Mouse (Mus musculus): ENCODE measurements around the gene Gm5861. TPM values are rescaled to one million over a fixed set of nuclear protein-coding genes. Genes with fewer than 3 reads are reported as not detected.
"Not testable (repeated sequence)": the region's sequence is repeated elsewhere in the genome, so short reads cannot be mapped to it uniquely, and the experiment has no call there.

The Gm5861 gene
- polyA plus RNA-seq (2016; fragmentation: Nextera tagmentation; extraction: Ambion mirVana): not detected in 2 replicates

- not testable (repeated sequence) for H3K27ac ChIP-seq; H3K4me1 ChIP-seq; H3K36me3 ChIP-seq (replicated peaks); DNase-seq (ENCODE audit: extremely low spot score, low spot score); H3K4me3 ChIP-seq; H3K9me3 ChIP-seq; H3K27me3 ChIP-seq (ENCODE audit: poor library complexity, severe bottlenecking)
- 71% methylated on average over 3 of the region's 3 CpGs for WGBS
These were observed at the start of gene Gm5861 for GRCm38 (mm10) chr5:11182772-11183171. TSS of gene Gm5861 (plus strand) at chr5:11183072.

DNA sequence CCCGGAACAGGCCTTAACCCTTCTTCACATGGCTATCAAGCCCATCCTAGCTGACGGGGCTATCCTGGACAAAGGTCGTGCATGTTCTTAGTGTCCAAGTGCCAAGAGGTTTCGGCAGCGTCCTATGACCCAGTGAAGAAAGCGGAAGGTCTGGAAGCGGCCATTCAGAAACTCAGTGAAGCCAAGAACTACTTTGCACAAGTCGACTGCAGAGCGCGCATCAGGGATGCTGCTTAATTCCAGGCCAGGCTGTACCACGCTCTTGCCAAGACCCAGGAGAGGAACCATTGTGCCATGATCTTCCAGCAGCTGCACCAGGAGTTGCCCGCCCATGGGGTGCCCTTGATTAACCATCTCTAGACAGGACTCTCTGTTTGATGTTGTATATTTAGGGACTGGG lies 44.8 kb upstream of the Gm5861 start:
- not testable (repeated sequence) for H3K9me3 ChIP-seq; H3K27me3 ChIP-seq (ENCODE audit: poor library complexity, severe bottlenecking); H3K4me1 ChIP-seq; H3K4me3 ChIP-seq; DNase-seq (ENCODE audit: extremely low spot score, low spot score); H3K36me3 ChIP-seq (replicated peaks); H3K27ac ChIP-seq
- WGBS: 93% methylated on average over 12 of the region's 12 CpGs

Other genes starting within 250 kb of the Gm5861 start
- gene Gm8871, start 235.3 kb upstream of the Gm5861 start, polyA plus RNA-seq (2016; fragmentation: Nextera tagmentation; extraction: Ambion mirVana): not detected in 2 replicates
- not detected in 2 replicates for gene Gm8857, start 235.3 kb upstream of the Gm5861 start, polyA plus RNA-seq (2016; fragmentation: Nextera tagmentation; extraction: Ambion mirVana)
- gene Gm8879, start 55.4 kb upstream of the Gm5861 start, polyA plus RNA-seq (2016; fragmentation: Nextera tagmentation; extraction: Ambion mirVana): not detected in 2 replicates
- not detected in 2 replicates for gene Gm8890, start 73.0 kb downstream of the Gm5861 start, polyA plus RNA-seq (2016; fragmentation: Nextera tagmentation; extraction: Ambion mirVana)
- not detected in 2 replicates for gene Speer1, start 158.4 kb downstream of the Gm5861 start, polyA plus RNA-seq (2016; fragmentation: Nextera tagmentation; extraction: Ambion mirVana)
- gene Gm8897, start 233.3 kb downstream of the Gm5861 start, polyA plus RNA-seq (2016; fragmentation: Nextera tagmentation; extraction: Ambion mirVana): not detected in 2 replicates